Mouse (Mus musculus) lung, postnatal 0 days (tissue): ENCODE data around the gene Chm. TPM values are rescaled to one million over a fixed set of nuclear protein-coding genes. Genes with fewer than 3 reads are reported as not detected.

Source experiments
- ATAC-seq: fragments of 200-750 bp; cut with Nextera tagmentation; 2 replicates; pipeline ENCODE4 v1.8.0; 2017; ENCODE audit warnings: moderate library complexity
- DNase-seq: peaks from one replicate; pipeline ENCODE4 v3.0.0-alpha.2; 2016; ENCODE audit warnings: low spot score
- H3K27ac ChIP-seq: fragments of 300-500 bp; sonication (generic); 2 replicates; pipeline ENCODE4 v1.5.1; 2014; ENCODE audit warnings: antibody characterized with exemption, mild to moderate bottlenecking, low read length, mixed read lengths
- H3K27me3 ChIP-seq: fragments of 300-500 bp; sonication (generic); replicated peaks from 2 replicates; pipeline ENCODE4 v1.6.1; 2014; ENCODE audit warnings: low read length, mixed read lengths; ENCODE audit not compliant: insufficient read depth
- H3K36me3 ChIP-seq: fragments of 300-500 bp; sonication (generic); 2 replicates; pipeline ENCODE4 v1.6.1; 2014; ENCODE audit warnings: low read length, mixed read lengths; ENCODE audit not compliant: insufficient read depth
- H3K4me1 ChIP-seq: fragments of 300-500 bp; sonication (generic); 2 replicates; pipeline ENCODE4 v1.6.1; 2014; ENCODE audit warnings: antibody characterized with exemption, low read depth, low read length, mixed read lengths; ENCODE audit not compliant: insufficient read depth
- H3K4me2 ChIP-seq: fragments of 300-500 bp; sonication (generic); replicated peaks from 2 replicates; pipeline ENCODE4 v1.6.1; 2014; ENCODE audit warnings: low read depth, mild to moderate bottlenecking, low read length, moderate library complexity, mixed read lengths
- H3K4me3 ChIP-seq: fragments of 300-500 bp; sonication (generic); 2 replicates; pipeline ENCODE4 v1.5.1; 2014; ENCODE audit warnings: low read depth, low read length
- H3K9ac ChIP-seq: fragments of 300-500 bp; sonication (generic); replicated peaks from 2 replicates; pipeline ENCODE4 v1.6.1; 2014; ENCODE audit warnings: low read depth, mild to moderate bottlenecking
- H3K9me3 ChIP-seq: fragments of 300-500 bp; sonication (generic); 2 replicates; pipeline ENCODE4 v1.6.1; 2016; ENCODE audit warnings: low read length, mixed read lengths
- CTCF ChIP-seq: IDR thresholded peaks from 2 replicates; pipeline ENCODE4 v1.5.1; 2016; ENCODE audit warnings: antibody characterized with exemption, mild to moderate bottlenecking
- EP300 ChIP-seq: IDR thresholded peaks from 2 replicates; pipeline ENCODE4 v1.6.1; 2016; ENCODE audit warnings: antibody characterized with exemption, mild to moderate bottlenecking, control low read depth
- WGBS: fragments of 180-500 bp; shearing (Covaris S2); extraction: QIAGEN DNeasy Blood & Tissue Kit; methylation state at CpG from one replicate; pipeline ENCODE4 v1.1.7; 2014; 5-methylcytosine and 5-hydroxymethylcytosine counted together
- microRNA counts: library from miRNA; unstranded; fragments of <30 nt; microRNA quantifications from one replicate; lab custom pipeline; 2015
- microRNA-seq: library from miRNA; unstranded; fragments of <30 nt; microRNA quantifications from one replicate; pipeline ENCODE4, GENCODE M21; 2016
- polyA plus RNA-seq: library from polyadenylated mRNA; unstranded; fragments of >200 nt; fragmentation: Nextera tagmentation; extraction: Ambion mirVana; gene quantifications from 2 replicates; pipeline ENCODE4 v1.2.1, GENCODE M21; 2015

Chm gene
- polyA plus RNA-seq, 1 experiment from 2014 or later = 7.8 TPM

GRCm38 (mm10) chrX:113160268-113160860, 25.0 kb downstream of the Chm start:
- Histone ChIP-seq H3K27me3 (no peaks in the 10 kb centered on the region), H3K4me2 (no peak overlapping the region), H3K36me3 (no peaks in the 10 kb centered on the region), H3K27ac (no peak overlapping the region), H3K4me1 (no peaks in the 10 kb centered on the region), H3K9me3 (no peaks in the 10 kb centered on the region), H3K4me3 (no peak overlapping the region), H3K9ac (no peak overlapping the region)
- WGBS = 49% methylated on average over 3 of the region's 3 CpGs
- ATAC-seq (no peak), DNase-seq (no peak)
- TF ChIP-seq CTCF = no peak
- no peak for TF ChIP-seq EP300

GRCm38 (mm10) chrX:113084171-113084570, 101.1 kb downstream of the Chm start:
- 77% methylated on average over 2 of the region's 2 CpGs for WGBS
- TF ChIP-seq EP300 (no peak), CTCF (no peak)
- Histone ChIP-seq H3K36me3 (no peaks in the 10 kb centered on the region), H3K27me3 (no peaks in the 10 kb centered on the region), H3K27ac (no peak overlapping the region), H3K4me3 (no peak overlapping the region), H3K4me1 (no peaks in the 10 kb centered on the region), H3K9ac (no peak overlapping the region), H3K9me3 (no peaks in the 10 kb centered on the region), H3K4me2 (no peak overlapping the region)
- DNase-seq = no peak
- no peak for ATAC-seq

- Histone ChIP-seq H3K27ac (no peak overlapping the region), H3K9me3 (no peaks in the 10 kb centered on the region)
Measured at GRCm38 (mm10) chrX:113076053-113076452, 109.3 kb downstream of the Chm start.

GRCm38 (mm10) chrX:113074823-113075222, 110.5 kb downstream of the Chm start:
- Histone ChIP-seq H3K36me3 (no peaks in the 10 kb centered on the region), H3K4me1 (no peaks in the 10 kb centered on the region), H3K27ac (no peak overlapping the region), H3K9me3 (no peaks in the 10 kb centered on the region), H3K27me3 (no peaks in the 10 kb centered on the region), H3K9ac (no peak overlapping the region), H3K4me3 (no peak overlapping the region), H3K4me2 (no peak overlapping the region)
- 75% methylated on average over 4 of the region's 4 CpGs for WGBS
- DNase-seq (no peak), ATAC-seq (no peak)
- TF ChIP-seq CTCF = no peak
- TF ChIP-seq EP300 = no peak

More at GRCm38 (mm10) chrX:113076053-113076452, 109.3 kb downstream of the Chm start:
- TF ChIP-seq EP300 (no peak), CTCF (no peak)
- WGBS = 95% methylated on average over 2 of the region's 2 CpGs
- DNase-seq = no peak
- ATAC-seq = no peak
- H3K4me3 ChIP-seq = no peak overlapping the region
- no peak overlapping the region for H3K9ac ChIP-seq
- no peaks in the 10 kb centered on the region for H3K27me3 ChIP-seq
- no peak overlapping the region for H3K4me2 ChIP-seq
- no peaks in the 10 kb centered on the region for H3K36me3 ChIP-seq
- no peaks in the 10 kb centered on the region for H3K4me1 ChIP-seq

GRCm38 (mm10) chrX:113003621-113004020, 181.7 kb downstream of the Chm start:
- H3K27ac ChIP-seq = no peak overlapping the region
- no peaks in the 10 kb centered on the region for H3K27me3 ChIP-seq
- TF ChIP-seq EP300 (no peak), CTCF (no peak)
- H3K4me1 ChIP-seq = no peaks in the 10 kb centered on the region
- no peak overlapping the region for H3K4me2 ChIP-seq
- H3K4me3 ChIP-seq = no peak overlapping the region
- H3K9me3 ChIP-seq = no peaks in the 10 kb centered on the region
- no peak for ATAC-seq
- no peak for DNase-seq
- H3K36me3 ChIP-seq = no peaks in the 10 kb centered on the region
- 64% methylated on average over 3 of the region's 3 CpGs for WGBS
- H3K9ac ChIP-seq = no peak overlapping the region

GRCm38 (mm10) chrX:113002192-113002591, 183.1 kb downstream of the Chm start:
- no peak overlapping the region for H3K4me3 ChIP-seq
- no peaks in the 10 kb centered on the region for H3K36me3 ChIP-seq
- no peaks in the 10 kb centered on the region for H3K27me3 ChIP-seq
- WGBS = 58% methylated on average over 3 of the region's 3 CpGs
- no peak overlapping the region for H3K9ac ChIP-seq
- H3K4me2 ChIP-seq = no peak overlapping the region
- ATAC-seq = no peak
- H3K4me1 ChIP-seq = no peaks in the 10 kb centered on the region
- TF ChIP-seq CTCF = no peak
- no peak for TF ChIP-seq EP300
- H3K9me3 ChIP-seq = no peaks in the 10 kb centered on the region
- H3K27ac ChIP-seq = no peak overlapping the region
- no peak for DNase-seq

MicroRNAs within 50 kb of the gene (microRNA counts, 519-probe panel; counts per million panel counts)
- microRNA mmu-miR-361 (lab: Ali Mortazavi, UCI) = 3,929 counts per million, percentile 34 among the panel's probes with 10 or more counts

Small RNA genes lying within 50 kb of the gene (microRNA-seq; reads per million reads assigned to microRNA genes)
- gene Mir361 = 1,951 reads per million, percentile 82 among the genes with 10 or more reads in this experiment

Other genes starting within 250 kb of the Chm start
- 0.37 and 0.55 TPM in 2 replicates for gene Dach2, start 112.0 kb upstream of the Chm start, polyA plus RNA-seq